Mouse (Mus musculus) small intestine, adult 2 months (tissue): ENCODE measurements around the gene Nab2.

Source experiments
- CTCF ChIP-seq: fragments of 200-500 bp; IDR thresholded peaks from 2 replicates; pipeline ENCODE4 v1.5.1; 2012; ENCODE audit warnings: low read depth, mild to moderate bottlenecking, control low read depth, inconsistent platforms, low read length, moderate library complexity, mixed read lengths; ENCODE audit not compliant: insufficient replicate concordance, insufficient read length; ENCODE audit errors: extremely low read depth
- POLR2A ChIP-seq: fragments of 200-500 bp; IDR thresholded peaks from 2 replicates; pipeline ENCODE4 v1.6.1; 2012; ENCODE audit warnings: low read depth, mild to moderate bottlenecking, control low read depth, inconsistent platforms, low read length, moderate library complexity

DNA sequence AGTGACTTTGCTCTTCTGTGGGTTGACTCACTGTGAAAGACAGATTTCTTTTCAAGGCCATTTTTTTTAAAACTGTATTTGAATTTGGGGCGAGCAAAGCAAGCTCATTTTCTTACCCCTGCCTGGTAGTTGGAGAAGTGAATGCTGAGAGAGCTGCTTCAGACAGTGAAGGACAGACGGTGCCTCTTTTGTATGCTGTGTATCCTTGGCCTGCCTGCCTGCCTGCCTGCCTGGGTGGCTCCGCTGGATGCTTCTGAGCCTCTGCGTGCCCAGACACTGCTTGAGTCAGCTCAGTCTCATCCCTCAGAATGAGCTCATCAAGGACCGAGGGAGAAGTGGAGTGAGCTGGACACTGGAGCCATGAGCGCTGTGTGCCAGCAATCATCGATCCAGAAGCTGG, 30.6 kb upstream of the Nab2 start:
- TF ChIP-seq POLR2A (no peak), CTCF (no peak)
